Mouse (Mus musculus): ENCODE measurements at regions not wholly inside any gene's neighbourhood (a gene's known extent, or its start where the extent isn't known, plus 50 kb on each side); places are given as distances from the start of the nearest gene placed in this dataset.

DNA sequence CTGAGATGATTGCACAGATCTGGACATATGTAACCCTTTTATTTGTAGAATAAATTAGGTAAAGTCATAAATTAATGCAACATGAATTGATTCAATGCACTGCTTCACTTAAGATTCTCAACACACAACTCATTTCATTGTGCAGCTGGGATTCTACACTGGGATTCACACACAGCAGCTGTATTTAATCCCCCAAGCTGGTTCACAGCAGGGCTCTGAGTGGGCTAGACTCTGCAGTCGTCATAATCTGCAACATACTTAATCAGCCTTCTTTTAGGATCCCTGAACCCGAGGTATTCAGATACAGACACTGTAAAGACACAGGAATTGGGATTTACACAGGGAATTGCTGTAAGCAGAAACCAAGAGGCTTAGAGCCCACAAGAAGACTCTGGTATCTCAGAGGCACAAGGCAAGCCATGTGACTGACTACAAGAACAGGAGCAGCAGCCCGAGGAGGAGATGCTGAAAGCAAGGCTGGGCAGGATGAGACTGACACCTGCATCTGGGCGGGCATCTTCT is 135.7 kb downstream of the Raet1d start:
- no peaks in the 10 kb centered on the region for H3K4me1 ChIP-seq (replicated peaks; ENCODE audit: control insufficient read depth, insufficient read depth, low read length)
- H3K9me3 ChIP-seq (ENCODE audit: control insufficient read depth) = no peaks in the 10 kb centered on the region
- no peak overlapping the region for H3K27ac ChIP-seq (ENCODE audit: low read depth, low read length)
- no peaks in the 10 kb centered on the region for H3K36me3 ChIP-seq (ENCODE audit: control insufficient read depth, insufficient read depth)
- no peak for ATAC-seq
- no peak overlapping the region for H3K4me2 ChIP-seq (replicated peaks; ENCODE audit: low read depth)
- TF ChIP-seq CTCF (IDR thresholded peaks at IDR 0.05; ENCODE audit: low read depth) = no peak
- no peak overlapping the region for H3K9ac ChIP-seq (ENCODE audit: low read depth, low read length)
- 42% methylated on average over 4 of the region's 4 CpGs for WGBS
- H3K27me3 ChIP-seq (replicated peaks; ENCODE audit: control insufficient read depth, insufficient read depth, low read length) = no peaks in the 10 kb centered on the region
- no peak overlapping the region for H3K4me3 ChIP-seq (ENCODE audit: low read depth, low read length)

All from intestine, postnatal 0 days (tissue).